Mouse (Mus musculus): ENCODE measurements around the gene Hap1. TPM values are rescaled to one million over a fixed set of nuclear protein-coding genes. Genes with fewer than 3 reads are reported as not detected.

Hap1 gene
- polyA plus RNA-seq, 1 experiment = 0.06 TPM

GRCm38 (mm10) chr11:100307900-100308299, 48.0 kb downstream of the Hap1 start:
- TF ChIP-seq FLI1 (IDR thresholded peaks at IDR 0.05; ENCODE audit: low read length) = no peak
- TF ChIP-seq GATA1 (IDR thresholded peaks at IDR 0.05; ENCODE audit: borderline replicate concordance, low read length) = no peak
- Histone ChIP-seq H3K9me3 (no peaks in the 10 kb centered on the region), H3K4me1 (no peaks in the 10 kb centered on the region), H3K4me3 (replicated peaks) (no peak overlapping the region), H3K27me3 (replicated peaks) (peaks cover 14% of the 10 kb centered on the region), H3K36me3 (replicated peaks; ENCODE audit: low read length) (no peaks in the 10 kb centered on the region)

- peaks cover 14% of the 10 kb centered on the region for H3K4me1 ChIP-seq
- H3K4me3 ChIP-seq (replicated peaks) = no peak overlapping the region
- no peaks in the 10 kb centered on the region for H3K36me3 ChIP-seq (replicated peaks; ENCODE audit: low read length)
- H3K27me3 ChIP-seq (replicated peaks) = peaks cover 13% of the 10 kb centered on the region
- TF ChIP-seq GATA1 (IDR thresholded peaks at IDR 0.05; ENCODE audit: borderline replicate concordance, low read length) = no peak
- no peak for TF ChIP-seq FLI1 (IDR thresholded peaks at IDR 0.05; ENCODE audit: low read length)
- H3K9me3 ChIP-seq = no peaks in the 10 kb centered on the region
Observed at GRCm38 (mm10) chr11:100301292-100301691, 54.6 kb downstream of the Hap1 start.

- TF ChIP-seq FLI1 (IDR thresholded peaks at IDR 0.05; ENCODE audit: low read length) (no peak), GATA1 (IDR thresholded peaks at IDR 0.05; ENCODE audit: borderline replicate concordance, low read length) (no peak)
- Histone ChIP-seq H3K4me1 (peaks cover 20% of the 10 kb centered on the region), H3K27me3 (replicated peaks) (peaks cover 14% of the 10 kb centered on the region), H3K9me3 (no peaks in the 10 kb centered on the region), H3K36me3 (replicated peaks; ENCODE audit: low read length) (no peaks in the 10 kb centered on the region), H3K4me3 (replicated peaks) (no peak overlapping the region)
Observed at GRCm38 (mm10) chr11:100300293-100300692, 55.6 kb downstream of the Hap1 start.

- H3K4me1 ChIP-seq = peaks cover 23% of the 10 kb centered on the region
- H3K9me3 ChIP-seq = no peaks in the 10 kb centered on the region
- H3K27me3 ChIP-seq (replicated peaks) = peaks cover 11% of the 10 kb centered on the region
- peak overlapping the region; percentile 78 for H3K4me3 ChIP-seq (replicated peaks)
- H3K36me3 ChIP-seq (replicated peaks; ENCODE audit: low read length) = no peaks in the 10 kb centered on the region
- TF ChIP-seq GATA1 (IDR thresholded peaks at IDR 0.05; ENCODE audit: borderline replicate concordance, low read length) (no peak), FLI1 (IDR thresholded peaks at IDR 0.05; ENCODE audit: low read length) (no peak)
Observed at GRCm38 (mm10) chr11:100298274-100299036, 57.5 kb downstream of the Hap1 start.

GRCm38 (mm10) chr11:100297801-100298200, 58.1 kb downstream of the Hap1 start:
- H3K9me3 ChIP-seq = no peaks in the 10 kb centered on the region
- H3K4me1 ChIP-seq = peaks cover 26% of the 10 kb centered on the region
- H3K27me3 ChIP-seq (replicated peaks) = peaks cover 13% of the 10 kb centered on the region
- peak overlapping the region; percentile 78 for H3K4me3 ChIP-seq (replicated peaks)
- no peaks in the 10 kb centered on the region for H3K36me3 ChIP-seq (replicated peaks; ENCODE audit: low read length)
- TF ChIP-seq GATA1 (IDR thresholded peaks at IDR 0.05; ENCODE audit: borderline replicate concordance, low read length) (no peak), FLI1 (IDR thresholded peaks at IDR 0.05; ENCODE audit: low read length) (no peak)

Other genes with a start within 250 kb of the Hap1 start
- not detected in 2 replicates for gene Krt13, start 234.6 kb downstream of the Hap1 start, polyA plus RNA-seq (2012; ENCODE audit: insufficient read depth, low replicate concordance)
- not detected in 2 replicates for gene Krt15, start 220.2 kb downstream of the Hap1 start, polyA plus RNA-seq (2012; ENCODE audit: insufficient read depth, low replicate concordance)
- gene Krt19, start 207.5 kb downstream of the Hap1 start, polyA plus RNA-seq (2012; ENCODE audit: insufficient read depth, low replicate concordance) = not detected in 2 replicates
- gene Krt9, start 162.9 kb downstream of the Hap1 start, polyA plus RNA-seq (2012; ENCODE audit: insufficient read depth, low replicate concordance) = not detected in 2 replicates
- gene Krt14, start 148.6 kb downstream of the Hap1 start, polyA plus RNA-seq (2012; ENCODE audit: insufficient read depth, low replicate concordance) = 1.2 TPM in 1 of 2 replicates, not detected in the other
- not detected in 2 replicates for gene Krt16, start 107.2 kb downstream of the Hap1 start, polyA plus RNA-seq (2012; ENCODE audit: insufficient read depth, low replicate concordance)
- 0.08 and 2.6 TPM in 2 replicates for gene Krt17, start 95.1 kb downstream of the Hap1 start, polyA plus RNA-seq (2012; ENCODE audit: insufficient read depth, low replicate concordance)
- gene Krt42, start 86.3 kb downstream of the Hap1 start, polyA plus RNA-seq (2012; ENCODE audit: insufficient read depth, low replicate concordance) = not detected in 2 replicates
- 123 and 768 TPM in 2 replicates for gene Eif1, start 36.2 kb downstream of the Hap1 start, polyA plus RNA-seq (2012; ENCODE audit: insufficient read depth, low replicate concordance)
- gene Gast, start 21.7 kb downstream of the Hap1 start, polyA plus RNA-seq (2012; ENCODE audit: insufficient read depth, low replicate concordance) = not detected in 2 replicates
- gene Jup, start 41.6 kb upstream of the Hap1 start, polyA plus RNA-seq (2012; ENCODE audit: insufficient read depth, low replicate concordance) = 6.4 and 9.4 TPM in 2 replicates
- gene P3h4, start 58.7 kb upstream of the Hap1 start, polyA plus RNA-seq (2012; ENCODE audit: insufficient read depth, low replicate concordance) = not detected in 2 replicates
- 0.22 TPM in 1 of 2 replicates, not detected in the other for gene Fkbp10, start 59.6 kb upstream of the Hap1 start, polyA plus RNA-seq (2012; ENCODE audit: insufficient read depth, low replicate concordance)
- gene Nt5c3b, start 85.7 kb upstream of the Hap1 start, polyA plus RNA-seq (2012; ENCODE audit: insufficient read depth, low replicate concordance) = 48.3 and 86.4 TPM in 2 replicates
- 0.56 TPM in 1 of 2 replicates, not detected in the other for gene Klhl10, start 85.8 kb upstream of the Hap1 start, polyA plus RNA-seq (2012; ENCODE audit: insufficient read depth, low replicate concordance)
- gene Klhl11, start 116.6 kb upstream of the Hap1 start, polyA plus RNA-seq (2012; ENCODE audit: insufficient read depth, low replicate concordance) = 1.6 TPM in 1 of 2 replicates, not detected in the other
- gene Acly, start 171.9 kb upstream of the Hap1 start, polyA plus RNA-seq (2012; ENCODE audit: insufficient read depth, low replicate concordance) = 7.2 and 21.1 TPM in 2 replicates
- 0.29 TPM in 1 of 2 replicates, not detected in the other for gene Ttc25, start 189.5 kb upstream of the Hap1 start, polyA plus RNA-seq (2012; ENCODE audit: insufficient read depth, low replicate concordance)
- gene Cnp, start 218.8 kb upstream of the Hap1 start, polyA plus RNA-seq (2012; ENCODE audit: insufficient read depth, low replicate concordance) = 13.3 and 17.1 TPM in 2 replicates

Data from megakaryocyte, embryonic 14.5 days (primary cell).